Mouse (Mus musculus) CD4-positive, CD25-positive, alpha-beta regulatory T cell, adult 2 months (primary cell): ENCODE results near the gene Fam234a.
A peak's percentile ranks its signal among the peaks of the same experiment; 100 is the strongest.

Experiments used
- DNase-seq: peaks from one replicate; pipeline ENCODE4 v3.0.0-alpha.2; 2012; ENCODE audit warnings: low read depth, low spot score

The Fam234a gene

DNA sequence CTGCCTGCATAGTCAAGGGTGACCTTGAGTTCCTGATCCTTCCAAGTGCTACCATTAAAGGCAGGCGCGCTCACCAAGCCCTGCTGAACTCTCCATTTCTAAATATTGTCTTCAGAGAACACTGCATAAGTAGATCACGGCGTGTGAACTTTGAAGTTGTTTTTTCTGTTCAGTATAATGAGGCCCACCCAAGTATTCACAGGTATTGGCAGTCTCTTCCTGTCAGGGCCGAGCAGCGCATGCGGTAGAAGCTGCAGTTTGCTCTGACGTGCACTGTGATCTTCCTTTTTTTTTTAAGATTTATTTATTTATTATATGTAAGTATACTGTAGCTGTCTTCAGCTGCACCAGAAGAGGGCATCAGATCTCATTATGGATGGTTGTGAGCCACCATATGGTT, 9.7 kb downstream of the Fam234a start:
- peak; percentile 64 for DNase-seq

DNA sequence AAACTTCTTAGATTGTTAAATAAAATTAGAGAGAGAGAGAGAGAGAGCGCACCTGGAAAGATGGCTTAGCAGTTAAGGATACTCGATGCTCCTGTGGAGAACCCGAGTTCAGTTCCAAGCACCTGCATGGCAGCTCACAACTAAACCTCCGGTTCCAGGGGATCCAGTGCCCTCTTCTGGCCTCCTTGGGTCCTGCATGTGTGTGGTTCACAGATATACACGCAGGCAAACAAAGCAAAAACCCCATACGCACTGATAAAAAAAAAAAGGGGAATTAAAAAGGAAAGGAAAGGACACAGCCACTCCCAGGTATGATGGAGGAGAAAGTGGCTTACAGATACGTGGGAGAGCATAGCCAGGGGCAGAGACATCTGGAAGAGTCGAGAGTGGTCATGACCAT, 11.2 kb downstream of the Fam234a start:
- DNase-seq: peak; percentile 56

DNA sequence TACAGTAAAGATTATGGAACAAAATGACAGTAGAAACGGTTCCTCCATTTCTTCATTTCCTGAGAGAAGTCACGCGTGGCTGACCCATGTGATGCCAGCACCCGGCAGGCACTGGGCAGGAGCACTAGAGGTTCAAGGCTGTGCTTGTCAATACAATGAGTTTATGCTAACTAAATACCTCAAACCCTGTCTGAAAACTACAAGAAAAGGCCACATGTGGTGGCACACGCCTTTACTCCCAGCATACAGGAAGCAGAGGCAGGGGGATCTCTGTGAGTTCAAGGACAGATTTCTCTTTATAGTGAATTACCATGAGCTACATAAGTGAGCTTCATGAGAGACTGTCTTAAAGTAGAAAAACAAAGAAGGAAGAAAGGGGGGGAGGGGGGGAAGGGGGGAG, 12.9 kb downstream of the Fam234a start:
- no peak for DNase-seq

DNA sequence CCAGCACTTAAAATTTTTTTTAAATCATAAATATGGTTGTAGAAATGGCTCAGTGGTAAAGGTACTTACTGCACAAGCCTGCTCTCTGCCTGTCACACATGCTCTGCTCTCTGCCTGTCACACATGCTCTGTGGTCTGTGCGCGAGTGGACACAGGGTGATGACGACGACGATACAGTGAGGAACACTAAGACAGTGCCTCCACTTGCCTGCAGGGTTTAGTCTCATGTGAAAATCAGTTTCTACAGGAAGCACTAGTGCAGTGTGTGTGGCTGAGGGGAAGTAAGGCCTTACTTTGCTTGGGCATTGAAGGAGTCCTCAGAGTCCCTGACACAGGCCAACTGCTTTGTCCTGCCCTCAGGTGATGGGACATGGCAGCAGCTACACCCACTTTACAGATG, 14.3 kb downstream of the Fam234a start:
- DNase-seq: no peak

DNA sequence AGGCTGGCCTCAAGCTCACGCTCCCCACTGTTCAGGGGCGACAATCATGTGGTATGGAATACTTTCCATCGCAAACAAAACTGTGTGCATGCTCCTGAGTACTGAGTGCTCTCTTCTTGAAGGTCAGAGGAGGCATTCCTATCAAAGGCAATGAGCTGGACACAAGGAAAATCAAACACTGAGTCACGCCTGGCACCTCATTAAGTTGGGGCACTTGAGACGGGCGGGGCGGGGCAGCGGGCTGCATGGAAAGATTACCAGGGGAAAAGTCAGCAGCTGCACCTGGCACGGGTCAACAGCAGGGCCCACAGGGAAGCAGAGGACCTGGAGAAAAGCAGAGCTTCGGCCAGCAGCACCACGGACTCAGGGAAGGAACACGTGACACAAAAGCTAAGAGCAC, 18.9 kb downstream of the Fam234a start:
- DNase-seq: no peak

DNA sequence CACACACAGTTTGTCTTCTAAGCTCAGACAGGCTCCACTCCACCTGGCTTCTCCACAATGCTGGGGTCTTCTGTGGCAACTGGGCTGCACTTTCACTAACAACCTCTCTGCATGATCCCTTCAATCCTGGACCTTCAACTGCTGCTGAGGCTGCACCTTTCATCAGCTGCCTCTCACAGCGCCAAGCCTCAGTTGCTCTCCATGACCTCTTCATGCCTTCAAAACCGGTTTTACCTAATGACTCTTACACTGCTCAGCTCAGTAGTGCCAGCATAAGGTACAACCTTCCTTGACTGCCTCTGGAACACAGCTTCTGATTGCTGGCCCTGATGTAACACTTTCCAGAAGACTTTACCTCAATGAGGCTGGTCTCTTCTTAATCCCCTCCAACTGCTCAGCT, 22.5 kb downstream of the Fam234a start:
- no peak for DNase-seq

DNA sequence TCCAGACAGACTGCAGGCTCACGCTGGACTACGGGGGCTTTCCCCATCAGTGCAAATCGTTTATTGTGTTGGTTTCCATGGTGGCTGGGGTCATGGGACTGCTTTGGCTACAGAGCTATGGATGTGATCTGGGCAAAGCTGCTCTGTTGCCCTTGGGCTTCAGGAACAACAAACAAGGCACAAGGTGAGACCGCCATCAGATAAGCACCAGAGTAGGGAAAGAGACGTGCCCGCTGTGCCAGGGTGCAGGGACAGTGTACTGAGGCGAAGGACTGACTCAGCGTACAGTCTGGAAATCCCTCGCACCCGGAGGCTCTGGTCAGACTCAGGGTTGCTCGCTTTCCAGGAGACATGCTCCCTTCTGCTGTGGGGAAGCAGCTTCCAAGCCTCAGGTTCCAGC, 31.4 kb downstream of the Fam234a start:
- no peak for DNase-seq

DNA sequence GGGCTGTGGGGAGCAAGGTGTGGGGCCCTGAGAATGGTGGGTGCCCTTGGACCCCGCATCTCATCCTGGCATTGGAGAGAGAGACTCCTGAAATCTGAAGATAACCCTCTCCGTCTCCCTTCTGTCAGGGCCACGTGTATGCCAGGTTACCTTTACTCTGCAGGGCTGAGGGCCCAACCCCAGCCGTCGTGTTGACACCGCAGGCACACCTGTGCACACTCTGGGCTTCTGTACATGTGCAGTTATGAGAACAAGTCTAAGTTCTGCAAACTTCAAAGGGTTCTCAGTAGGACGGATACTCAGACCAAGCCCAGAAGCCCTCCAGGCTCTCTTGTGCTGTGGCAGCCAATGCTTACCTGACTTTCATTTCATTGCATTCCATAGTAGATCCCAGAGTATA, 31.8 kb downstream of the Fam234a start:
- DNase-seq: no peak

DNA sequence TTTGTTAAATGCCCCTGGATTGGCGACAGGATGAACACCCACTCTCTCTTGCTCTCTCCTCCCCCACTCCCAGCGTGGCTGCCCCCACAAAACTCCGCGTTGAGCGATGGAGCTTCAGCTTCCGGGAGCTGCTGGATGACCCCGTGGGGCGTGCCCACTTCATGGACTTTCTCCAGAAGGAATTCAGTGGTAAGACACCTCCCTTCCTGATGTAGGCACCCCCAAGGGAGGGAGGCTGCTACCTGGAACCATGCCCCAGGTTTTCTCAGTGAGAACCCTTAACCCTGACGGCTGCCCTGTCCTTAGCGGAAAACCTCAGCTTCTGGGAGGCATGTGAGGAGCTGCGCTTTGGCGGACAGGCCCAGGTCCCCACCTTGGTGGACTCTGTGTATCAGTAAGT, 36.4 kb downstream of the Fam234a start, which contains the start of gene Arhgdig:
Gene Arhgdig (minus strand): TSS at position 101 of the 400 bp plus-strand sequence.
- DNase-seq: no peak

DNA sequence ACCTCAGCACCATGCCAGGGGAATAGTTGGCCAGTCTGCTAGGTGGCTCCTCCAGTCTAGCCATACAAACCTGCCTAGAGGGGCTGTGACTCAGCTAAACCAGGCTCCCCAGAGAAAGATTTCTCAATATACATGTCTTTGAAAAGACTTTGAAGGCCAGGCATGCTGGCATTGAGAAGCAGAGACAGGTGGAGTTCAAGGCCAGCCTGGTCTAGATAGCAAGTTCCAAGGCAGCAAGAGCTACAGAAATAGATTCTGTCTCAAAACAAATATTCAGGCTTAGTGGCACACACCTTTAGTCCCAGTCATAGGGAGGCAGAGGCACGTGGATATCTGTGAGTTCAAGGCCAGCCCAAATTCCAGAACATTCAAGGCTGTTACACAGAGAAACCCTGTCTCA, 37.6 kb downstream of the Fam234a start:
- no peak for DNase-seq

DNA sequence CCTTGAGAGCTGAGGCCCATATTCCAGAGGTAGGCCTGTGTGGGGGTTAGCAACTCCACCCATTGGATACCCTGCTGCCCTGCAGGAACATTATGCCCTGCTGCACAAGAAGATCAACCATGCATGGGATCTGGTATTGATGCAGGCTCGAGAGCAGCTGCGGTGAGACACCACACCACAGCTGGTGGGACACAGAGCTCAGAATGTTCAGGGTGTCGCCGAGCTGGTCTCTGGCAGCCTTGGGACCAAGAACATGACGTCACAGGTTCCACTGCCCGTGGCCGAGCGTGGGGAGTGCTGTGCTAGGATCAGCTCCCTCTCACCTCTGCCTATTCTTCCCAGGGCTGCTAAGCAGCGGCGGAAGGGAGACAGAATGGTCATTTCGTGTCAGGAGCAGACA, 39.3 kb downstream of the Fam234a start:
- no peak for DNase-seq

DNA sequence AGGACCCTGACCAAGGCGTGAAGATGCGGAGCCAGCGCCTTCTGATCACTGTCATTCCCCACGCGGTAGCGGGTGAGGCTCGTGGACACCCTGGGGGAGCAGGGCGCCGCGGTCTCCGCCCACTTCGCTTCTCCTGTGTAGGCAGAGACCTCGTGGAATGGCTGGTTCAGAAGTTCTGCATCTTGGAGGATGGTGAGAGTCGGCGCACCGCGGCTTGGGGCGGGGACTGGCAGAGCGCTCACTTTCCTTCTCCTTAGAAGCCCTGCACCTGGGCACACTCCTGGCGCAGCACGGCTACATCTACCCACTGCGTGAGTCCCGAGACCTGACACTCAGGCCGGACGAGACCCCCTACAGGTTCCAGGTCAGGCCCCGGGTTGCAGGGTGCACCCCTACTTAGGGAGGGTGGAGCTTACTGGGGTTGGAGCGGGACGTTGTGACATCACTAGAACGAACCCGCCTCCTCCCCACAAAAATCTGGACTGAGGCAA, 40.7 kb downstream of the Fam234a start:
- DNase-seq: peak; percentile 57

DNA sequence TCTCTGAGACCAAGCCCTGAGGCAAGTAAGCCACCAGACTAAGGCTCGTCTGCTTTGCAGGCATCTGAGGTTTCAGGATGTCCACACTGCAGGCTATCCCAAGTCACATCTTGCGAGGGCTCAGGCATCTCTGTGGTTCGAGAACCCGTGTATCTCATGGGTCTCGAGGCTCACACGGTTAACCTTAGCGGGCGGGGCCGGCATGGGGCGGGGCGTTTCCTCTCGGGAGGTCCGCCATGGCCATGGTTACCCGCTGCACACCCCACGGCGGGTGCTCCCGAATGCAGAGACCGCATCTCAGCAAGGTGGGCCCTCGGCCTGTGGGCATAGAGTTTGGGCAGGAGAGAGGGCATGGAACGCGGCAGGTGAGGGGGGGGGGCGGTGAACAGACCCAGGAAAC, 41.3 kb downstream of the Fam234a start, which contains the start of gene Rgs11:
Gene Rgs11 (plus strand): TSS at position 215 of the 400 bp plus-strand sequence.
- peak; percentile 66 for DNase-seq

DNA sequence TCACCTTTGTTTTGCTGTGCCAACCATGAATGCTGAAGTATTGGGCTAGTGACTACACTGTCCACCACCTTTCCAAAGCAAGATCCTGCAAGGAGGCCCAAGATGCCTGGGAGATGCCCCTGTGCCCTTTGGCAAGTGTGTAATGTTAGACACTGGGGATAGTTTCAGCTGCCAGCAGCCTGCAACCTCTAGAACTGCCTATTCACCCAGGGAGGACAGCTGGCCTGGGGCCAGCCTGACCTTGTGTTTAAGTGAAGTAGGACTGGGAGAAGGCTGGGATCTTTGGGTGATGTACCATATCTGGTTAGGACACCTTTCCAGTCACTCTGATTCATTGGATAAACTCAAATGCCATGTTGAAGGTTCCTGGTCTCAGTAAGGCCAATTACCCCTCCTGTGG, 42.0 kb downstream of the Fam234a start:
- DNase-seq: no peak

DNA sequence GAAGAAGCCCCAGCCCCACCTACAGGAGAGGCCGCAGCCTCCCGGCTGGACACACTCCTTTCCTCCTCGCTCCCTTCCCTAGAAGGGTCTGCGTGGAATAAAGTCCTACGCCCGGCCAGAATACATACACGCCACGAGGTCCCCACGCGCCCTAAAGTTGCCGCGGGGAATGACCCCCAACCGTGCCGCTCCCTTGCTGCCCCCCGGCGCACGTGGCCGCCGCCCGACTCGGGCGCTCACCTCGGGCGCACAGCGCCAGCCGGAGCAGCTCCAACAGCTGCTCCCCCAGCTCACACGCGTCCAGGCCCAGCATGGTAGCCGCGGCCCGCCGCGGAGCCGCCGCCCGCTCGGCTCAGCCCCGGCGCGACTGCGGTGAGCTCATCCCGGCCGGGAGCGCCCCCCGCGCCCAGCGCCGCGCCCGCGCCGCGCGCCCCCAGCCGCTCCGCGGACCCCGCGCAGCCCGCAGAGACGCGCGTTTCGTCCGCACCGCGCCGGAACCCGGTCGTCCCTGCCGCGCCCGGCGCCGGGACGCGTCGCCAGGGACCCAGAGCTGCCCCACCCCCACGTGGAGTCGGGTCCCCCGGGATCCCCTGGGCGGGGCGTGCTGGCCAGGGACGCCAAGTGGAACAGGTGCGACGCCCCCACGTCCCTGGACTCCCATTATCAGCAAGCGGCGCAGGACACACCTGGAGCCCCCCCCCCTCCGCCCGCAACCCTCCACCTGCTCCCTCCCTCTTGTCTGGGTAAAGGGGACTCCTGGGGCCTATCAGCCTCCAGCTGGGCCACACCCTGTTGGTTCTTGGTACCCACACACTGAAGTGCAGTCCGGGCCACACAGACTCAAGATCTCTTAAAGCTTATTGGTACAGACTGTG, 43.0 kb downstream of the Fam234a start:
- DNase-seq: peak; percentile 20

DNA sequence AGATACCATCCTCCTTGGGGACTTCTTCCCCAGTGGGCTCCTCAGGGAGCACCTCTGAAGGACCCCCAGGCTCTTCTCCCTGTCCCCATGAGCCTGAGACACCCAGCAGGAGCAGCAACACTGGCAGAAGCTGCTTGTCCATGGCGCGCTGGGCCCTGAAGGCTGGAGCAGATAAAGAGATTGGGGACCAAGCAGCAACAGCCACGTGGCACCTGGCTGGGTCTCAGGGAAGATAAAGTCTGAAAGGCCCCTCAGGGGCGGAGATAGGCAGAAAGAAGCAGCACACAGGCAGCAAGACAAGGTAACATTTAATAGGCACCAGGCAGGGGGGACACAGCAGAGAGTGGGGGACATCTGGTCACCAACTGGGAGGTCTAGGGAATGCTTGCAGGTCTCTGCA, 45.1 kb downstream of the Fam234a start, which contains the start of gene Pdia2:
Gene Pdia2 (minus strand): TSS at position 196 of the 400 bp plus-strand sequence.
- DNase-seq: no peak

DNA sequence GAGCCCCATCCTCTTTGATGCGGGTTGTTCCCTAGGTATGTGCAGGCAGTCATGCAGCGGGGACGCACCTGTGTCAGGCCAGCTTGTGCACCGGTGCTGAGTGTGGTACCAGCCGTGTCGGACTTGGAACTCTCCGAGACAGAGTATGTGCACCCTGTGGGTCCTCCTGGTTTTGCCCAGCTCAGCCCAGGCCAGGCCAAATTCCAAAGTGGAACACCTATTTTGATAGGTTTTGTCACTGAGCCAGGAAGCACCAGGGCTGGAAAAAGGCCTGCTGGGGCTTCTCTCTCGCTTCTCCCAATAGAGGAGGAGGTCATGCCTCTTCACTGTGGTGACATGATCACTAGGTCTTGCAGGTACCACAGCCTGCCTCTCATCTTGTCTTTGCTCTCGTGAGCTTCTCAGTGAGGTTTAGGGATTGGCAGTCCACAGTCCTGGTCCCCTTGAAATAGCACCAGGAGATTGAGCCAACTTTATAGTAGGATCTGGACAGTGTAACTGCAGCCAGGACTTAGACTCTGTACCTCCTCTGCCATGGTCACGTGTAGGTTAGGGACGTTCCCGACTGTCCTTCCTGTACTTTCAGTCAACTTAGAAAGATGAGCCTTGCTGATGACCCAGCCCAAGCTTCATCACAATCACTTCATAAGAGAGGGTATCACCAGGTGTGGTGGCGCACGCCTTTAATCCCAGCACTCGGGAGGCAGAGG, 51.4 kb downstream of the Fam234a start:
- DNase-seq: no peak

DNA sequence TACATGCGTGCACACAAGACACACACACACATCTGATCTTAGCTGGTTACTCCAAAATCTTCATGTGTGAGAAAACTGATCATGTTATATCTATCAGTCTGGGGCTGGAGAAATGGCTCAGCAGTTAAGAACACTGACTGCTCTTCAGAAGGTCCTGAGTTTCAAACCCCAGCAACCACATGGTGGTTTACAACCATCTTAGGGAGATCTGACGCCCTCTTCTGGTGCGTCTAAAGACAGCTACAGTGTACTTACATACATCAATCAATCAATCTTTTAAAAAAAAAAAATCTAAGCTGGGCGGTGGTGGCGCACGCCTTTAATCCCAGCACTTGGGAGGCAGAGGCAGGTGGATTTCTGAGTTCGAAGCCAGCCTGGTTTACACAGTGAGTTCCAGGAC, 52.6 kb downstream of the Fam234a start:
- peak; percentile 49 for DNase-seq

DNA sequence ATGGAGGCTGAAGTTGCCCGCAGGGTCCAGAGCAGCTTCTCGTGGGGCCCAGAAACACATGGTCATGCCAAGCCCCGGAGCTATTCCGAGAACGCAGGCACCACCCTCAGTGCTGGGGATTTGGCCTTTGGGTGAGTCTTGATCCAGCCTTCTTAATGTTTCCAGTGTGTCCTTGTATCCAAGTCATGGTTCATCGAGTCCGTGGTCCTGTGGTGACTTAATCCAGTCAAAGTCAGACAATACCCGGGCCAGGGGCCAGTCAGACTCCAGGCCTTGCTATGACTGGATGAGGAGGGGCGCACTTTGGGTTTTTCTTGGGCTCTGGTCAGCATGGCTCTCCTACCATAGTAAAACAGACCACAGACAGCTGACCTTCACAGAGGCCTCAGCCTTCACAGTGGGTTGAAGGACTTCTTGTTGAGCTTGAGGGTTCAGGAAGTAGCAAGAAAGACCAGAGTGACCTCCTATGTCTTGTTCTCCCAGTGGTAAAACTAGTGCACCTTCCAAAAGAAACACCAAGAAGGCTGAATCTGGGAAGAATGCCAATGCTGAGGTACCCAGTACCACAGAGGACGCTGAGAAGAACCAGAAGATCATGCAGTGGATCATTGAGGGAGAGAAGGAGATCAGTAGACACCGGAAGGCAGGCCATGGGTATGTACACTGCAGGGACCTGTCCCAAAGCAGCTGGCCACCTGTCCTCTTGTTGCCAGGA, 55.8 kb downstream of the Fam234a start:
- no peak for DNase-seq

DNA sequence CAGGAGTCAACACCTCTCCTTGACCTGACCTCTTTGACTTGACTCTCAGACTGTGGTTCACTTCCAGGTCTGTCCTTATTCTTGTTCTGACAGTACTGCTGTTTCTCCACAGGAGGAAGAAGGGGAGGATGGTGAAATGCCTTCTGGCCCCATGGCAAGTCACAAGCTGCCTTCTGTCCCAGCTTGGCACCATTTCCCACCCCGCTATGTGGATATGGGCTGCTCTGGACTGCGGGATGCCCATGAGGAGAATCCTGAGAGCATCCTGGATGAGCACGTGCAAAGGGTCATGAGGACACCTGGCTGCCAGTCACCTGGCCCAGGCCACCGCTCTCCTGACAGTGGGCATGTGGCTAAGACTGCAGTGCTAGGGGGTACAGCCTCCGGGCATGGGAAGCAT, 56.5 kb downstream of the Fam234a start:
- DNase-seq: no peak

DNA sequence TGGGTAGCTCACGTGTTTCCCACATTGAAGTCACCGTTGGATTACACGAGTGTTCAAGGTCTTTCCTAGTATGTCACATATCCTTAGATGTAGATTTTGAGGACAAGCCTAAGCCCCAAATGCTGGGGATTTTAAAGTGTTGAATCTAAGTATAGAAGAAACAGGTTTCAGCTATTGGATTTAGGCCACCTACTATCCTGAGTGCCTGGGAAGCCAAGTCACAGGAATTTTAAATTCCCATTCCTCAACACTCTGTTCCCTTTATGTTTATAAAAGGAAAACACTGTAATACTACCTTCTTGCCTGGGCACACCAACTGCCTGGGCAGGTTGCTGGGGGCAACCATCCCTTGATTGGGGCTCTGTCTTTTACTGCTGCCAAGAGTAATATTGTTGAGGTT, 62.9 kb downstream of the Fam234a start:
- DNase-seq: no peak

DNA sequence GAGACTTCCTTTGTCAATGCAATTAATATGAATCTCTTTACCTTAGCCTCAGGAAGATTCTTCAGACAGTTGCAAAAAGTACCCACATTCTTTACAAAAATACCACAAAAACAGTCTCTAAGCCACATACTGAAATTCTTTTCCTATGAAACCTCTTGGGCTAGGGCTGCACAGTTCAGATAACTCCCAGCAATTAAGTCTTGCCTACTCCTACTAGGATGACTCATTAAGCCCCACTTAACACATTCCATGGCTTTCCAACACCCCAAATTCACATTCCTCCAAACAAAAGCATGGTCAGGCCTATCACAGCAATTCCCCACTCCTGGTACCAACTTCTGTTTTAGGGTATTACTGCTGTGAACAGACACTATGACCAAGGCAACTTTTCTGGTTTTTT, 65.4 kb downstream of the Fam234a start:
- no peak for DNase-seq
